Mouse (Mus musculus) kidney, postnatal 0 days (tissue): Measurements from ENCODE around the gene Btnl10. TPM values are rescaled to one million over a fixed set of nuclear protein-coding genes. Genes with fewer than 3 reads are reported as not detected.

ENCODE experiments used
- ATAC-seq: fragments of 200-750 bp; cut with Nextera tagmentation; replicated peaks from 2 replicates; pipeline ENCODE4 v1.8.0; 2017; ENCODE audit warnings: low read depth, moderate number of reproducible peaks, moderate TSS enrichment, moderate library complexity; ENCODE audit not compliant: low FRiP score
- DNase-seq: peaks from one replicate; pipeline ENCODE4 v3.0.0-alpha.2; 2016; ENCODE audit warnings: low spot score
- H3K27ac ChIP-seq: fragments of 300-500 bp; sonication (generic); 2 replicates; pipeline ENCODE4 v1.5.1; 2014; ENCODE audit warnings: mild to moderate bottlenecking
- H3K27me3 ChIP-seq: fragments of 300-500 bp; sonication (generic); 2 replicates; pipeline ENCODE4 v1.6.1; 2014; ENCODE audit warnings: low read length, mixed read lengths; ENCODE audit not compliant: insufficient read depth
- H3K36me3 ChIP-seq: fragments of 300-500 bp; sonication (generic); 2 replicates; pipeline ENCODE4 v1.6.1; 2014; ENCODE audit warnings: low read length, mixed read lengths; ENCODE audit not compliant: insufficient read depth
- H3K4me1 ChIP-seq: fragments of 300-500 bp; sonication (generic); replicated peaks from 2 replicates; pipeline ENCODE4 v1.6.1; 2014; ENCODE audit warnings: antibody characterized with exemption, low read length, mixed read lengths; ENCODE audit not compliant: insufficient read depth
- H3K4me2 ChIP-seq: fragments of 300-500 bp; sonication (generic); 2 replicates; pipeline ENCODE4 v1.6.1; 2014; ENCODE audit warnings: mild to moderate bottlenecking, low read length, moderate library complexity, mixed read lengths
- H3K4me3 ChIP-seq: fragments of 300-500 bp; sonication (generic); replicated peaks from 2 replicates; pipeline ENCODE4 v1.5.1; 2014; ENCODE audit warnings: low read depth, low read length
- H3K9ac ChIP-seq: fragments of 300-500 bp; sonication (generic); 2 replicates; pipeline ENCODE4 v1.6.1; 2014; ENCODE audit warnings: low read depth, low read length
- H3K9me3 ChIP-seq: fragments of 300-500 bp; sonication (generic); replicated peaks from 2 replicates; pipeline ENCODE4 v1.6.1; 2016; ENCODE audit warnings: low read length, inconsistent platforms, mixed read lengths
- CTCF ChIP-seq: IDR thresholded peaks from 2 replicates; pipeline ENCODE4 v1.5.1; 2016; ENCODE audit warnings: antibody characterized with exemption, low read depth, mild to moderate bottlenecking, moderate library complexity
- WGBS: fragments of 180-500 bp; shearing (Covaris S2); extraction: QIAGEN DNeasy Blood & Tissue Kit; methylation state at CpG from one replicate; pipeline ENCODE4 v1.1.7; 2014; 5-methylcytosine and 5-hydroxymethylcytosine counted together
- polyA plus RNA-seq: library from polyadenylated mRNA; unstranded; fragments of >200 nt; fragmentation: Nextera tagmentation; extraction: Ambion mirVana; gene quantifications from 2 replicates; pipeline ENCODE4 v1.2.1, GENCODE M21; 2015

Btnl10 gene
- polyA plus RNA-seq, 1 experiment from 2014 or later: 0.16 TPM

DNA sequence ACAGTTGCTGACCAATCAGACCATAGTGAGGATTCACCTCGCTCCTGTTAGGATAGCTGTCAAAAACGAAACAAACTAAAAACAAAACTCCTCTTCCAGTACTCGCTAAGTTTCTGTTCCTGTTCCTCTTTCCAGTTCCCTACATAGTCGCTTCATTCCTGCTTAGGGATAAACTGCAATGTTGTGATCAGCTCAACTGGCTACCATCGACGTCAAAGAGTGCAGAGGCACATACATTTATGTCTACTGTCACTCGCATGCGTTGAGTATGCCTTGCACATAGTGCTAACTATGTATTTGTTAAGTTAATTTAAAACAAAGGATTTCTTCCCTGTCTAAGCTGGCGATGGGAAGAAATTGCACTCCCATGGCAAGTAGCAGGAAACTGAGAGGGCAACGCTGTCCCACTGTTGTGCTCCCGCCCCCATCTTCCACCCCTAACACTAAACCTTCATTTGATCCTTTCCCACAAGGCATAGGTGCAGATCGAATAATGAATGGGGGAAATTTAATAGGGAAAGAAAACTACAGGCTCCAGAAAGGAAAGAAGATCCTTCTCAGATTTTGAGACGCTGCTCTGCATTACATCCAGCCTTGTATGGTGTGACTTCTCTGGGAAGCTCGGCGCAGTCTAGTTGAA lies 41.6 kb downstream of the Btnl10 start:
- WGBS: 28% methylated on average over 15 of the region's 15 CpGs
- H3K27ac ChIP-seq: no peak overlapping the region

GRCm38 (mm10) chr11:58959921-58960465 lies 42.3 kb downstream of the Btnl10 start:
- Histone ChIP-seq H3K27ac (no peak overlapping the region), H3K9me3 (no peaks in the 10 kb centered on the region), H3K4me2 (peak overlapping the region; percentile 75), H3K27me3 (no peaks in the 10 kb centered on the region), H3K4me3 (peak overlapping the region; percentile 39), H3K4me1 (peaks cover 15% of the 10 kb centered on the region), H3K36me3 (no peaks in the 10 kb centered on the region), H3K9ac (peak overlapping the region; percentile 46)
- peak; percentile 46 for TF ChIP-seq CTCF
- peak; percentile 93 for DNase-seq
- peak; percentile 81 for ATAC-seq
- WGBS: 1% methylated on average over 40 of the region's 40 CpGs

More for the DNA sequence above, 41.6 kb downstream of the Btnl10 start:
- H3K4me3 ChIP-seq: peak overlapping the region; percentile 39
- H3K9ac ChIP-seq: peak overlapping the region; percentile 46; the same call in 1 of the 2 replicates
- H3K27me3 ChIP-seq: no peaks in the 10 kb centered on the region
- H3K4me2 ChIP-seq: peak overlapping the region; percentile 75
- DNase-seq: no peak
- no peaks in the 10 kb centered on the region for H3K9me3 ChIP-seq
- no peak for TF ChIP-seq CTCF
- no peaks in the 10 kb centered on the region for H3K36me3 ChIP-seq
- no peak for ATAC-seq
- peaks cover 10% of the 10 kb centered on the region; the same call in 1 of the 2 replicates for H3K4me1 ChIP-seq

DNA sequence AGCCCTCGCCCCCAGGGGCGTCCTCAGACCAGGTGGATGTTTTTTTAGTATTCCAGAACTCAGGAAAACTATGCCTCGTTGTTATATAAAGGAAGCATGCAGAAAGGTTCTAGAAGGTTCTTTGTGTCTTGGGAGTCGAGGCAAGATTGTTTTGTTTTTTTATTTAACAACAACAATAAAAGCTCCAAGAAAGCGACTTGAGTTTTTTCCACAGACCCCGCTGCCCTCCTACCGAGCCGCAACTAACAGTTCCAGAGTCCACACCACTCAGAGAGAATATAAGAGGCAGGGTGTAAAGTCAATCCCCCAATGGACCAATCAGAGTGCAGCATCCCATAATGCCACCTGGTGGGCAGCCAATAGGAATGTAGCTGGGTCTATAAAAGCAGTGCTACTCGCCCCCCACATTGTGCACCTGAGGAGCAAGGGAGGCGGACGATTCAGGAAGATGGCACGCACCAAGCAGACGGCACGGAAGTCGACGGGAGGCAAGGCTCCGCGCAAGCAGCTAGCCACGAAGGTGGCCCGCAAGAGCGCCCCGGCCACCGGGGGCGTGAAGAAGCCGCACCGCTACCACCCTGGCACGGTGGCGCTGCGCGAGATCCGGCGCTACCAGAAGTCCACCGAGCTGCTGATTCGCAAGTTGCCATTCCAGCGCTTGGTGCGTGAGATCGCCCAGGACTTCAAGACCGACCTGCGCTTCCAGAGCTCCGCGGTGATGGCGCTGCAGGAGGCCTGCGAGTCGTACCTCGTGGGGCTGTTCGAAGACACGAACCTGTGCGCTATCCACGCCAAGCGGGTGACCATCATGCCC lies 43.9 kb downstream of the Btnl10 start:
- WGBS: 72% methylated on average over 50 of the region's 50 CpGs
- Histone ChIP-seq H3K9ac (no peak overlapping the region), H3K36me3 (no peaks in the 10 kb centered on the region)

GRCm38 (mm10) chr11:58963543-58963942 lies 45.8 kb downstream of the Btnl10 start:
- Histone ChIP-seq H3K27me3 (no peaks in the 10 kb centered on the region), H3K9me3 (no peaks in the 10 kb centered on the region), H3K4me1 (peaks cover 5% of the 10 kb centered on the region; the same call in 1 of the 2 replicates), H3K27ac (no peak overlapping the region), H3K4me2 (no peak overlapping the region), H3K9ac (no peak overlapping the region), H3K4me3 (no peak overlapping the region), H3K36me3 (no peaks in the 10 kb centered on the region)
- ATAC-seq: no peak
- no peak for DNase-seq
- TF ChIP-seq CTCF: no peak
- WGBS: 33% methylated on average over 17 of the region's 17 CpGs

More for the DNA sequence above, 43.9 kb downstream of the Btnl10 start:
- no peak overlapping the region for H3K27ac ChIP-seq
- no peaks in the 10 kb centered on the region for H3K27me3 ChIP-seq
- H3K4me1 ChIP-seq: peaks cover 15% of the 10 kb centered on the region
- TF ChIP-seq CTCF: no peak
- no peaks in the 10 kb centered on the region for H3K9me3 ChIP-seq
- H3K4me2 ChIP-seq: no peak overlapping the region
- ATAC-seq (no peak), DNase-seq (no peak)
- no peak overlapping the region for H3K4me3 ChIP-seq

DNA sequence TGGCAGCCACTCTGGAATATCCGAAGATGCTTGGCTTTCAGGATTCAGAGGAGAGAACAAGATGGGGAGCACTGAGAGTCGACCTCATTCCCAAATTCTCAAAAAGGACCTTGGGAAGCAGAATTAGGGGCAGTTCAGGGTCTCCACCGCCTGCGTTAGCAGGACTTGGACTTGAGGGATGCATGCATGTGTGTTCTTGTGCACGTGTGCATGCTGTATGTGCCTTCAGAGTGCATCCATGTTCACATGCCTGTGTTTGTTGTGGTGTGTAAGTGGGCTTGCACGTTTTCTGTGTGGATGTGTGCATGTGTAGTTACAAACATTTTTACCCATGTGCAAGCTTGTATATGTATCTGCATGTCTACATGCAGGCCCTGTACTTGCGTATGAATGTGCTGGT lies 46.5 kb downstream of the Btnl10 start:
- ATAC-seq: no peak
- H3K36me3 ChIP-seq: no peaks in the 10 kb centered on the region
- H3K27me3 ChIP-seq: no peaks in the 10 kb centered on the region
- no peak for DNase-seq
- no peak overlapping the region for H3K4me2 ChIP-seq
- no peak overlapping the region for H3K4me3 ChIP-seq
- no peak overlapping the region for H3K27ac ChIP-seq
- H3K4me1 ChIP-seq: peaks cover 8% of the 10 kb centered on the region
- H3K9ac ChIP-seq: no peak overlapping the region
- H3K9me3 ChIP-seq: no peaks in the 10 kb centered on the region
- WGBS: 84% methylated on average over 7 of the region's 7 CpGs
- no peak for TF ChIP-seq CTCF

DNA sequence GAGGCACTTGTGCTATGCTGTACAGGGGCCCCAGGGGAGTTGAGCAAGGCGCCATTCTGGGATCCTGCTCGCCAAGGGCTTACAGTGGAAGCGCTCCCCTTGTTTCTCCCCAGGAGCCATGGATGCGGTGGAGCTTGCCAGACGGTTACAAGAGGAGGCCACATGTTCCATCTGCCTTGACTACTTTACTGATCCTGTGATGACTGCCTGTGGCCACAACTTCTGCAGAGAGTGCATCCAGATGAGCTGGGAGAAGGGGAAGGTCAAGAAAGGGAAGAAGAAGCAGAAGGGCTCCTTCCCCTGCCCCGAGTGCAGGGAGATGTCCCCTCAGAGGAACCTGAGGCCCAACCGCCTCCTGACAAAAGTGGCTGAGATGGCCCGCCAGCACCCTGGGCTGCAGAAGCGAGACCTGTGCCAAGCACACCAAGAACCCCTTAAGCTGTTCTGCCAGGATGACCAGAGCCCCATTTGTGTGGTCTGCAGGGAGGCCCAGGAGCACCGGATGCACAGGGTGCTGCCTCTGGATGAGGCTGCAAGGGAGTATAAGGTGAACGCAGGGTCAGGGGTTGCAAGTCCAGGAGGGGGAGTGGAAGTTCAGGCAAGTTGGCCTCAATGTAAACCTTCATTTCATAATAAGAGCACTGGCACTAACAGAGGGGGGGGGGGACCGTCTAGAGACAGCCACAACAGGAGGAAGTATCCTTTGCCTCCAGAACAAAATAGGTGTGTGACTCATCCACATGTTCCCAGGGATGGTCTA lies 47.5 kb downstream of the Btnl10 start:
- Histone ChIP-seq H3K9ac (no peak overlapping the region), H3K4me2 (no peak overlapping the region), H3K9me3 (no peaks in the 10 kb centered on the region), H3K27me3 (no peaks in the 10 kb centered on the region), H3K4me1 (peaks cover 18% of the 10 kb centered on the region), H3K27ac (no peak overlapping the region), H3K36me3 (no peaks in the 10 kb centered on the region), H3K4me3 (no peak overlapping the region)
- peak; percentile 68 for DNase-seq
- WGBS: 34% methylated on average over 12 of the region's 12 CpGs
- peak; percentile 41; the same call in 1 of the 2 replicates for ATAC-seq
- TF ChIP-seq CTCF: no peak
